Mouse (Mus musculus): ENCODE measurements around the gene Tm9sf3.

The Tm9sf3 gene

GRCm38 (mm10) chr19:41176881-41177280 is 86.9 kb downstream of the Tm9sf3 start:
- no peak for DNase-seq (ENCODE audit: low spot score)

GRCm38 (mm10) chr19:41165914-41166235 is 97.9 kb downstream of the Tm9sf3 start:
- no peak for DNase-seq (ENCODE audit: low spot score)

- no peak for DNase-seq (ENCODE audit: low spot score)
Measured at GRCm38 (mm10) chr19:41165144-41165913, 98.5 kb downstream of the Tm9sf3 start.

GRCm38 (mm10) chr19:41164447-41165095 is 99.2 kb downstream of the Tm9sf3 start:
- no peak for DNase-seq (ENCODE audit: low spot score)
